Mouse (Mus musculus): Measurements from ENCODE around the gene Fstl3. TPM values are rescaled to one million over a fixed set of nuclear protein-coding genes. Genes with fewer than 3 reads are reported as not detected.

Fstl3 gene
- polyA plus RNA-seq (2012; rRNA removed) = 17.0 and 24.1 TPM in 2 replicates

DNA sequence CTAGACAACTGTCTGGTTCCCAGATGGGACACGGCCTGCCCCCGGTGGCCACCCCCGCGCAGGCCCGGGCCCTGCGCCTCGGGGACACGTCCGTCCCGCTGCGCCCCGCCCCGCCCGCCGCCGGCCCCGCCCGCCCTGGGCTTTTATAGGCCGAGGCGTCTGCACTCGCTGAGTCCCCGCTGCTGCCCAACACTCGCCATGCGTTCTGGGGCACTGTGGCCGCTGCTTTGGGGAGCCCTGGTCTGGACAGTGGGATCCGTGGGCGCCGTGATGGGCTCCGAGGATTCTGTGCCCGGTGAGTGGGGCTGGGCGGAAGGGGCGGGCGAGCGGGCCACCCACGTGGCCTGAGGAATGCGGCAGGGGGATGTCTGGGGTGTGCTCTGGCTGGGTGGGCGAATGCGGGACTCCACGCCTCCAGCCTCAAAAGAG lies at the start of gene Fstl3:
Gene Fstl3 (plus strand): TSS at position 170 of the 429 bp plus-strand sequence.
- TF ChIP-seq POLR2A (IDR thresholded peaks at IDR 0.05; ENCODE audit: low read depth, low read length) (no peak), CTCF (conservative IDR thresholded peaks at IDR 0.05; ENCODE audit: insufficient read depth, insufficient read length, low read depth, low read length) (no peak)
- peak; percentile 46 for DNase-seq
- Histone ChIP-seq H3K36me3 (ENCODE audit: control insufficient read depth, insufficient read depth, low read length) (no peaks in the 10 kb centered on the region), H3K27me3 (replicated peaks; ENCODE audit: control insufficient read depth, insufficient read depth, low read length) (no peaks in the 10 kb centered on the region), H3K27ac (ENCODE audit: insufficient read depth, low read depth, low read length) (no peak within 1 kb of the TSS), H3K4me3 (ENCODE audit: insufficient read depth, low read depth, low read length) (peak within 1 kb of the TSS; percentile 44), H3K4me1 (ENCODE audit: control insufficient read depth, insufficient read depth, low read length) (no peaks in the 10 kb centered on the region)
- WGBS = 4% methylated on average over 39 of the region's 39 CpGs

DNA sequence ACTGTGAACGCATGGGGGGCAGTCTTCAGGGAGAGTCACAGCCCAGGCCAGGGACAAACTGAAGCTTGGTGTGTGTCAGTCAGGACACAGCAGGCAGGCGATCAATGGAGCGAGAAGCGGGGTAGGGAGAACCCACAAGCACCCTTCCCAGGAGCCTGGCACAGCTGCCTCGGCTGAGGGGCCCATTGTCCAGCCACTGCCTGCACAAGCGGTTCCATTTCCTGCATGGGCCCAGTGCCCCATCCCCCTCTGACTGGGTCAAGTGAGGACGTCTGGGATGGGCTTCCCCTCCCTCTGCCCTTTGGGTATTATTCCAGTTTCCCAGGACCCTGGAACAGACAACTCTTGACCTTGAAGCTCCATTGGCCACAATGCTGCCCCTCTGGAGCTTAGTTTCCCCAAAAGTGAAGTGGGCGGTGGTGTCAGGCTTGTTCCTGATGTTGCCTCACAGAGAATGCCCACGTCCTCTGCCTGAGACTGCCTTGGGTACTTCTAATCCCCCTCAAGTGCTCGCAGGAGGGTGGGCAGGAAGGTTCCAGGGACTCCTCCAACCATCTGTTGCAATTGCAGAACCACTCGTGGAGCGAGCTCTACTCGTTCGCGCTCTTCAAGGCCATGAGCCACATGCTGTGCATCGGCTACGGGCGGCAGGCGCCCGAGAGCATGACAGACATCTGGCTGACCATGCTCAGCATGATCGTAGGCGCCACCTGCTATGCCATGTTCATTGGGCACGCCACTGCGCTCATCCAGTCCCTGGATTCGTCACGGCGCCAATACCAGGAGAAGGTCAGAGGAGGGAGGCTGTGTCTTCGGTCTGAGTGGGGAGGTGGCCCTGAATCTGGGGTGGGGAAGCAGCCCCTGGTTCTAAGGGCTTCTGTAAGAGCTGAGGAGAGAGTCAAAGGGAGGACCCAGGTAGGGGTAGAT lies 48.5 kb upstream of the Fstl3 start:
- no peak for DNase-seq
- Histone ChIP-seq H3K4me1 (ENCODE audit: control insufficient read depth, insufficient read depth, low read length) (no peaks in the 10 kb centered on the region), H3K27ac (ENCODE audit: insufficient read depth, low read depth, low read length) (no peak overlapping the region), H3K4me3 (ENCODE audit: insufficient read depth, low read depth, low read length) (no peak overlapping the region), H3K27me3 (replicated peaks; ENCODE audit: control insufficient read depth, insufficient read depth, low read length) (no peaks in the 10 kb centered on the region), H3K36me3 (ENCODE audit: control insufficient read depth, insufficient read depth, low read length) (no peaks in the 10 kb centered on the region)
- TF ChIP-seq CTCF (conservative IDR thresholded peaks at IDR 0.05; ENCODE audit: insufficient read depth, insufficient read length, low read depth, low read length) (no peak), POLR2A (IDR thresholded peaks at IDR 0.05; ENCODE audit: low read depth, low read length) (no peak)
- WGBS = 60% methylated on average over 28 of the region's 28 CpGs

DNA sequence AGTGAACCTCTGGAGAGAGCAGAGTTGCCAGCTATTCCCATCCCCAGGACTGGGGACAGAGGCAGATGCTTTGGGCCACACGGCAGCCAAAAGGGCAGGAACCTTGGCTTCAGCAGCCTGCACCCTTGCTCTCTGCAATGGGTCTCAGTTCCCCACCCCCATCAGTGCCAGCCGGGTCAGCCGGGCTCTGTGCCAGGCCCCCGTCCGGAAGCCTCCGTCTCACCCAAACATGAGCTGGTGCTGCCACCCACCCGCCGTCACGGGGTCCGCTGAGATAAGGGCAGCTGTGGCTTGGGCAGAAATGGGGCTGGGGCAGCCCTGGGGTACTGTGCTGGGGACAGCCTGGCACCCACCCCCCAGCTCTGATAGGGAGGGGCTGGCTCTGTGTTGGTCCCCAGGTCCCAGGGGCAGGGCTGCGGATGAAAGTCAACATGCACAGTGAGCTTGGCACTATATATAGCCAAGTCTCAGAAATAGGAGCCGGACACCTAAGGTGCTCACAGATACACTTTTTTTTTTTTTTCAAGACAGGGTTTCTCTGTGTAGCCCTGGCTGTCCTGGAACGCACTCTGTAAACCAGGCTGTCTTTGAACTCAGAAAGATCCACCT lies 47.6 kb upstream of the Fstl3 start:
- H3K36me3 ChIP-seq (ENCODE audit: control insufficient read depth, insufficient read depth, low read length) = no peaks in the 10 kb centered on the region
- TF ChIP-seq POLR2A (IDR thresholded peaks at IDR 0.05; ENCODE audit: low read depth, low read length) (no peak), CTCF (conservative IDR thresholded peaks at IDR 0.05; ENCODE audit: insufficient read depth, insufficient read length, low read depth, low read length) (no peak)
- no peak overlapping the region for H3K27ac ChIP-seq (ENCODE audit: insufficient read depth, low read depth, low read length)
- no peaks in the 10 kb centered on the region for H3K4me1 ChIP-seq (ENCODE audit: control insufficient read depth, insufficient read depth, low read length)
- WGBS = 47% methylated on average over 13 of the region's 13 CpGs
- no peak for DNase-seq
- H3K4me3 ChIP-seq (ENCODE audit: insufficient read depth, low read depth, low read length) = no peak overlapping the region
- H3K27me3 ChIP-seq (replicated peaks; ENCODE audit: control insufficient read depth, insufficient read depth, low read length) = no peaks in the 10 kb centered on the region

DNA sequence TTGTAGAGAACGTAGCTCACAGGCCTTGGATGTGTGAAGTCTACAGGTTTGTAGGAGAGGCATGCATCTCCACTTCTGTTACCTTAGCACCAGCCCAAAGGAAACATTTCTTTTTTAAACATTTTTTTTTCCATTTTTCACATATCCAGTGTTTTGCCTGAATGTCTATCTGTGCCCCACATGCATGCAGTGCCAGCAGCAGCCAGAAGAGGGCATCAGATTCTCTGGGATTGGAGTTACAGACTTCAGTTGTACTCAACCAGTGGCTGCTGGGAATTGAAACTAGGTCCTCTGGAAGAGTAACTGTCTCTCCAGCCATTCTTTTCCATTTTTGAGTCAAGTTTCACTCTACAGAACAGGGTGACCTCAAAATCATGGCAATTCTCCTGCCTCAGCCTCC lies 44.6 kb upstream of the Fstl3 start:
- WGBS = 93% methylated on average over 1 of the region's 1 CpGs
- Histone ChIP-seq H3K27me3 (replicated peaks; ENCODE audit: control insufficient read depth, insufficient read depth, low read length) (no peaks in the 10 kb centered on the region), H3K27ac (ENCODE audit: insufficient read depth, low read depth, low read length) (no peak overlapping the region), H3K4me3 (ENCODE audit: insufficient read depth, low read depth, low read length) (no peak overlapping the region), H3K36me3 (ENCODE audit: control insufficient read depth, insufficient read depth, low read length) (0 out of 2 replicates have a peak, but pooled peaks cover under 1% of the 10 kb centered on the region), H3K4me1 (ENCODE audit: control insufficient read depth, insufficient read depth, low read length) (no peaks in the 10 kb centered on the region)
- peak; percentile 38 for DNase-seq
- peak; percentile 61 for TF ChIP-seq CTCF (conservative IDR thresholded peaks at IDR 0.05; ENCODE audit: insufficient read depth, insufficient read length, low read depth, low read length)
- no peak for TF ChIP-seq POLR2A (IDR thresholded peaks at IDR 0.05; ENCODE audit: low read depth, low read length)

DNA sequence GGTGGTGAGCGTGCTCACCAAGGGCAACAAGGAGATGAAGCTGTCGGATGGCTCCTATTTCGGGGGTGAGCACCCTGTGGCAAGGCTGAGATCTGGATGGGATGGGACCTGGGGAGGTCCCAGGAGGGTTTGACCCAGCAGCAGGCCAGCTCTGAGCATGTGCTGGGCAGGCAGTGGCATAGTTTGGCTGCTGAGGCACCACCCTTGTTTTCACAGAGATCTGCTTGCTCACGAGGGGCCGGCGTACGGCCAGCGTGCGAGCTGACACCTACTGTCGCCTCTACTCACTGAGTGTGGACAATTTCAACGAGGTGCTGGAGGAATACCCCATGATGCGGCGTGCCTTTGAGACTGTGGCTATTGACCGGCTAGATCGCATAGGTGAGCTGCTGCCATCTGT lies 43.2 kb upstream of the Fstl3 start:
- TF ChIP-seq CTCF (conservative IDR thresholded peaks at IDR 0.05; ENCODE audit: insufficient read depth, insufficient read length, low read depth, low read length) (no peak), POLR2A (IDR thresholded peaks at IDR 0.05; ENCODE audit: low read depth, low read length) (no peak)
- Histone ChIP-seq H3K4me3 (ENCODE audit: insufficient read depth, low read depth, low read length) (no peak overlapping the region), H3K27ac (ENCODE audit: insufficient read depth, low read depth, low read length) (no peak overlapping the region), H3K4me1 (ENCODE audit: control insufficient read depth, insufficient read depth, low read length) (no peaks in the 10 kb centered on the region), H3K27me3 (replicated peaks; ENCODE audit: control insufficient read depth, insufficient read depth, low read length) (no peaks in the 10 kb centered on the region), H3K36me3 (ENCODE audit: control insufficient read depth, insufficient read depth, low read length) (0 out of 2 replicates have a peak, but pooled peaks cover 3% of the 10 kb centered on the region)
- no peak for DNase-seq
- 94% methylated on average over 15 of the region's 15 CpGs for WGBS

DNA sequence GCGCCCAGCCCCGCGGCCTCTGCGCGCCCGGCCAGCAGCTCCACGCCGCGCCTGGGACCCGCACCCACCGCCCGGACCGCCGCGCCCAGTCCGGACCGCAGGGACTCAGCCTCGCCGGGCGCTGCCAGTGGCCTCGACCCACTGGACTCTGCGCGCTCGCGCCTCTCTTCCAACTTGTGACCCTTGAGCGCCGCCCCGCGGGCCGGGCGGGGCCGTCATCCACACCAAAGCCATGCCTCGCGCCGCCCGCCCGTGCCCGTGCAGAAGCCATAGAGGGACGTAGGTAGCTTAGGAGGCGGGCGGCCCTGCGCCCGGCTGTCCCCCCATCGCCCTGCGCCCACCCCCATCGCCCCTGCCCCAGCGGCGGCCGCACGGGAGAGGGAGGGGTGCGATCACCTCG lies 41.7 kb upstream of the Fstl3 start:
- Histone ChIP-seq H3K4me1 (ENCODE audit: control insufficient read depth, insufficient read depth, low read length) (no peaks in the 10 kb centered on the region), H3K27me3 (replicated peaks; ENCODE audit: control insufficient read depth, insufficient read depth, low read length) (no peaks in the 10 kb centered on the region), H3K27ac (ENCODE audit: insufficient read depth, low read depth, low read length) (no peak overlapping the region), H3K36me3 (ENCODE audit: control insufficient read depth, insufficient read depth, low read length) (peaks cover 4% of the 10 kb centered on the region; the same call in 1 of the 2 replicates), H3K4me3 (ENCODE audit: insufficient read depth, low read depth, low read length) (no peak overlapping the region)
- 60% methylated on average over 52 of the region's 52 CpGs for WGBS
- no peak for DNase-seq
- no peak for TF ChIP-seq CTCF (conservative IDR thresholded peaks at IDR 0.05; ENCODE audit: insufficient read depth, insufficient read length, low read depth, low read length)
- no peak for TF ChIP-seq POLR2A (IDR thresholded peaks at IDR 0.05; ENCODE audit: low read depth, low read length)

DNA sequence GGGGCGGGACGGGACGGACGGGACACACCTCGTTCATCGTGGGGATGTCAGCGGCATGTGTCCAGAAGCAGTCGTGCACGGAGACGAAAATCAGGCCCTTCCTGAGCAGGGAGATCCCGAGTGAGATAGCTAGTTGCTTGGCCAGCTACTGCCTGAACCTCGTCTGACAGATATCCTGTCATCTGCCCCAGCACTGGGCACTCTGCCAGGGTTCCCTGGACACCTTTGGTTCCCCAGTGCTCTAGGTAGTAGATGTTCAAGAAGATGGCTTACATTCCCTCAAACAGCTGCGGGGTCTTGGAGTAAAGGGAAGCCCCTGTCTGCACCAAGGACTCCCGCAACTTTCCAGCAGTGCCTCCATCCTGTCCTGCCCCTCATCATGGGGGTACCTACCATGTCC lies 40.4 kb upstream of the Fstl3 start:
- no peak for TF ChIP-seq POLR2A (IDR thresholded peaks at IDR 0.05; ENCODE audit: low read depth, low read length)
- TF ChIP-seq CTCF (conservative IDR thresholded peaks at IDR 0.05; ENCODE audit: insufficient read depth, insufficient read length, low read depth, low read length) = no peak
- H3K36me3 ChIP-seq (ENCODE audit: control insufficient read depth, insufficient read depth, low read length) = peaks cover 6% of the 10 kb centered on the region; the same call in 1 of the 2 replicates
- no peaks in the 10 kb centered on the region for H3K4me1 ChIP-seq (ENCODE audit: control insufficient read depth, insufficient read depth, low read length)
- H3K27me3 ChIP-seq (replicated peaks; ENCODE audit: control insufficient read depth, insufficient read depth, low read length) = no peaks in the 10 kb centered on the region
- no peak overlapping the region for H3K27ac ChIP-seq (ENCODE audit: insufficient read depth, low read depth, low read length)
- peak; percentile 34 for DNase-seq
- H3K4me3 ChIP-seq (ENCODE audit: insufficient read depth, low read depth, low read length) = no peak overlapping the region
- WGBS = 65% methylated on average over 14 of the region's 14 CpGs

Measured in kidney, adult 2 months (tissue).